Mouse (Mus musculus) liver, postnatal 0 days (tissue): ENCODE results near the gene Kiss1r.

ENCODE experiments used
- CTCF ChIP-seq: sonication (generic); IDR thresholded peaks from 2 replicates; pipeline ENCODE4 v1.5.1; 2016; ENCODE audit warnings: antibody characterized with exemption, low read depth
- EP300 ChIP-seq: IDR thresholded peaks from 2 replicates; pipeline ENCODE4 v1.6.1; 2016; ENCODE audit warnings: antibody characterized with exemption, low read depth, mild to moderate bottlenecking

- TF ChIP-seq CTCF (no peak), EP300 (no peak)
Observed at GRCm38 (mm10) chr10:79946752-79947322, 30.1 kb downstream of the Kiss1r start.
